In genomic region chr11:95402658-95403101, GRCm38 (mm10) we compare ENCODE assay signal across 9 mouse cellular contexts. TPM values are rescaled to one million over a fixed set of nuclear protein-coding genes. Genes with fewer than 3 reads are reported as not detected.
DNase-seq lines count a peak whose midpoint lies in the region; ATAC-seq and TF ChIP-seq lines count a peak whose summit lies in the region.
"Had no signal": no experiment of that assay in that cellular context is flagged by ENCODE, and none has a peak within 500 bp of the region (broad histone marks: within the 10 kb centered on the region; RNA-seq: fewer than 3 reads in every experiment).

No protein-coding gene starts in this region.

- H3K4me3 ChIP-seq in hindbrain, postnatal 0 days (ENCODE audit: low read length), result no peak overlapping the region
- no peak overlapping the region for H3K4me3 ChIP-seq in hindbrain, embryonic 16.5 days (ENCODE audit: low read length)
- H3K4me3 ChIP-seq in heart, postnatal 0 days (ENCODE audit: low read depth, low read length), result no peak overlapping the region
- H3K4me3 ChIP-seq: embryonic facial prominence, embryonic 12.5 days; megakaryocyte, embryonic 14.5 days had no signal

- no peak overlapping the region for H3K4me2 ChIP-seq in hindbrain, postnatal 0 days (ENCODE audit: low read depth, low read length)
- no peak overlapping the region for H3K4me2 ChIP-seq in hindbrain, embryonic 16.5 days (ENCODE audit: low read length)
- H3K4me2 ChIP-seq in heart, postnatal 0 days (ENCODE audit: low read depth, low read length), result peak overlapping the region; percentile 24; the same call in 1 of the 2 replicates
- H3K4me2 ChIP-seq: embryonic facial prominence, embryonic 12.5 days had no signal

- no peak for ATAC-seq in hindbrain, postnatal 0 days
- ATAC-seq in hindbrain, embryonic 16.5 days, result no peak
- peak; percentile 84 for ATAC-seq in heart, postnatal 0 days (ENCODE audit: insufficient read depth, low read depth)

- WGBS in hindbrain, postnatal 0 days, result 25% methylated on average over 8 of the region's 8 CpGs
- 29% methylated on average over 8 of the region's 8 CpGs for WGBS in hindbrain, embryonic 16.5 days
- WGBS in heart, postnatal 0 days, result 6% methylated on average over 8 of the region's 8 CpGs

- H3K27me3 ChIP-seq in hindbrain, postnatal 0 days (ENCODE audit: insufficient read depth, low read length), result no peaks in the 10 kb centered on the region
- no peaks in the 10 kb centered on the region for H3K27me3 ChIP-seq in hindbrain, embryonic 16.5 days (replicated peaks; ENCODE audit: control insufficient read depth, insufficient read depth, low read length)
- H3K27me3 ChIP-seq in heart, postnatal 0 days (ENCODE audit: control insufficient read depth, insufficient read depth, low read length), result no peaks in the 10 kb centered on the region

- DNase-seq in hindbrain, postnatal 0 days (ENCODE audit: low spot score), result no peak
- peak; percentile 51 for DNase-seq in MN1 (ENCODE audit: low spot score)
- DNase-seq in brain, adult 2 months (ENCODE audit: low read depth, low spot score), result peak; percentile 74
- DNase-seq in heart, postnatal 0 days (ENCODE audit: low spot score), result peak; percentile 77
- DNase-seq in retina, postnatal 1 day, result no peak
- DNase-seq in yolk sac, embryonic 10.5 days (ENCODE audit: low spot score), result no peak

- H3K27ac ChIP-seq in hindbrain, postnatal 0 days, result peak overlapping the region; percentile 16; the same call in 1 of the 2 replicates
- no peak overlapping the region for H3K27ac ChIP-seq in hindbrain, embryonic 16.5 days (ENCODE audit: low read depth, low read length)
- peak overlapping the region; percentile 89 for H3K27ac ChIP-seq in heart, postnatal 0 days (ENCODE audit: low read depth)
- H3K27ac ChIP-seq: embryonic facial prominence, embryonic 12.5 days had no signal

- TF ChIP-seq CTCF in hindbrain, postnatal 0 days (IDR thresholded peaks at IDR 0.05; ENCODE audit: low read depth), result no peak
- TF ChIP-seq CTCF in heart, postnatal 0 days (IDR thresholded peaks at IDR 0.05; ENCODE audit: low read depth), result no peak

- TF ChIP-seq EP300 in heart, postnatal 0 days (IDR thresholded peaks at IDR 0.05; ENCODE audit: low read depth), result no peak

- no peak overlapping the region for H3K9ac ChIP-seq in hindbrain, postnatal 0 days (replicated peaks; ENCODE audit: low read length)
- no peak overlapping the region for H3K9ac ChIP-seq in hindbrain, embryonic 16.5 days (ENCODE audit: low read depth, low read length)
- no peak overlapping the region for H3K9ac ChIP-seq in heart, postnatal 0 days (replicated peaks; ENCODE audit: low read depth, low read length)
- H3K9ac ChIP-seq: embryonic facial prominence, embryonic 12.5 days had no signal

- peaks cover 8% of the 10 kb centered on the region; the same call in 1 of the 2 replicates for H3K4me1 ChIP-seq in hindbrain, postnatal 0 days (ENCODE audit: insufficient read depth, low read length)
- H3K4me1 ChIP-seq in hindbrain, embryonic 16.5 days (ENCODE audit: control insufficient read depth, insufficient read depth, low read depth, low read length), result peaks cover 3% of the 10 kb centered on the region; the same call in 1 of the 2 replicates
- peaks cover 12% of the 10 kb centered on the region for H3K4me1 ChIP-seq in heart, postnatal 0 days (ENCODE audit: control insufficient read depth, insufficient read depth)

- no peaks in the 10 kb centered on the region for H3K36me3 ChIP-seq in hindbrain, postnatal 0 days (ENCODE audit: insufficient read depth, low read length)
- H3K36me3 ChIP-seq in hindbrain, embryonic 16.5 days (ENCODE audit: control insufficient read depth, insufficient read depth, low read length), result no peaks in the 10 kb centered on the region
- H3K36me3 ChIP-seq in heart, postnatal 0 days (replicated peaks; ENCODE audit: control insufficient read depth, insufficient read depth, low read length), result no peaks in the 10 kb centered on the region
- H3K36me3 ChIP-seq: embryonic facial prominence, embryonic 12.5 days had no signal

- H3K9me3 ChIP-seq in hindbrain, postnatal 0 days (ENCODE audit: low read length), result no peaks in the 10 kb centered on the region
- H3K9me3 ChIP-seq in hindbrain, embryonic 16.5 days (ENCODE audit: control insufficient read depth, low read length), result no peaks in the 10 kb centered on the region
- no peaks in the 10 kb centered on the region for H3K9me3 ChIP-seq in heart, postnatal 0 days (replicated peaks; ENCODE audit: control insufficient read depth, low read length)
- H3K9me3 ChIP-seq: embryonic facial prominence, embryonic 12.5 days; megakaryocyte, embryonic 14.5 days had no signal

RNA-seq across cellular contexts. Expression of gene Spop, which starts 11.2 kb away (rescaled TPM):
- 49.8 and 51.1 TPM in 2 replicates for total RNA-seq in hindbrain, postnatal 0 days (2014; rRNA removed)
- 210 and 212 TPM in 2 replicates for polyA plus RNA-seq in hindbrain, postnatal 0 days (2015; fragmentation: Nextera tagmentation; extraction: Ambion mirVana)
- 222 and 250 TPM in 2 replicates for polyA plus RNA-seq in hindbrain, embryonic 16.5 days (2015; fragmentation: Nextera tagmentation; extraction: Ambion mirVana)
- total RNA-seq in heart, postnatal 0 days (2014; rRNA removed; ENCODE audit: low replicate concordance), result 34.5 and 38.0 TPM in 2 replicates
- polyA plus RNA-seq in heart, postnatal 0 days (2015; fragmentation: Nextera tagmentation; extraction: Ambion mirVana), result 129 and 142 TPM in 2 replicates

RNA-seq across cellular contexts. Expression of gene Slc35b1, which starts 18.2 kb away (rescaled TPM):
- total RNA-seq in hindbrain, postnatal 0 days (2014; rRNA removed), result 107 and 109 TPM in 2 replicates
- polyA plus RNA-seq in hindbrain, postnatal 0 days (2015; fragmentation: Nextera tagmentation; extraction: Ambion mirVana), result 158 and 159 TPM in 2 replicates
- polyA plus RNA-seq in hindbrain, embryonic 16.5 days (2015; fragmentation: Nextera tagmentation; extraction: Ambion mirVana), result 142 and 147 TPM in 2 replicates
- 35.2 and 71.6 TPM in 2 replicates for total RNA-seq in heart, postnatal 0 days (2014; rRNA removed; ENCODE audit: low replicate concordance)
- 70.3 TPM in 2 replicates for polyA plus RNA-seq in heart, postnatal 0 days (2015; fragmentation: Nextera tagmentation; extraction: Ambion mirVana)

Comparison
In these comparisons a context has a peak if more than half of its experiments do, and no peak if none do; other contexts are left out.
1. DNase-seq: peak in MN1 (single experiment), brain, adult 2 months (single experiment) and heart, postnatal 0 days (single experiment); none in hindbrain, postnatal 0 days (single experiment), retina, postnatal 1 day (single experiment) and yolk sac, embryonic 10.5 days (single experiment).